Mouse (Mus musculus): ENCODE results near the gene Osbp.

- TF ChIP-seq CTCF (IDR thresholded peaks at IDR 0.05; ENCODE audit: low read depth, low read length) (no peak), POLR2A (IDR thresholded peaks at IDR 0.05; ENCODE audit: borderline replicate concordance, low read depth, low read length) (no peak; the same call in 1 of the 2 replicates)
Measured at GRCm38 (mm10) chr19:11965023-11965942, at the start of gene Osbp.
